Mouse (Mus musculus): ENCODE results near the gene Trim44. TPM values are rescaled to one million over a fixed set of nuclear protein-coding genes. Genes with fewer than 3 reads are reported as not detected.

The Trim44 gene
- total and polyA plus RNA-seq, 3 experiments: 22.1 to 75.0 (median 73.9) TPM

- Histone ChIP-seq H3K27me3 (ENCODE audit: insufficient read depth, low read length) (no peaks in the 10 kb centered on the region), H3K4me1 (ENCODE audit: insufficient read depth, low read depth, low read length) (peaks cover 4% of the 10 kb centered on the region; the same call in 1 of the 2 replicates), H3K36me3 (replicated peaks) (peaks cover 37% of the 10 kb centered on the region), H3K9me3 (replicated peaks) (no peaks in the 10 kb centered on the region), H3K4me3 (ENCODE audit: low read depth, low read length) (no peak overlapping the region)
- no peak for ATAC-seq (ENCODE audit: extremely low read depth, insufficient number of reproducible peaks, low FRiP score, poor library complexity, severe bottlenecking)
- TF ChIP-seq GATA1 (IDR thresholded peaks at IDR 0.05; ENCODE audit: borderline replicate concordance, low read length): no peak
- no peak for TF ChIP-seq GATA2 (IDR thresholded peaks at IDR 0.05; ENCODE audit: borderline replicate concordance, low read depth, low read length)
- no peak for TF ChIP-seq POLR2AphosphoS5 (IDR thresholded peaks at IDR 0.05; ENCODE audit: insufficient replicate concordance, low read depth, low read length)
- TF ChIP-seq CTCF (IDR thresholded peaks at IDR 0.05; ENCODE audit: low read depth, low read length): no peak
- no peak for TF ChIP-seq TAL1 (conservative IDR thresholded peaks at IDR 0.05; ENCODE audit: low read depth, low read length)
- no peak for DNase-seq (ENCODE audit: low spot score)
Observed at GRCm38 (mm10) chr2:102331932-102332331, 75.7 kb downstream of the Trim44 start.

GRCm38 (mm10) chr2:102331092-102331491 lies 76.5 kb downstream of the Trim44 start:
- DNase-seq (ENCODE audit: low spot score): no peak
- Histone ChIP-seq H3K27me3 (ENCODE audit: insufficient read depth, low read length) (no peaks in the 10 kb centered on the region), H3K4me1 (ENCODE audit: insufficient read depth, low read depth, low read length) (peaks cover 4% of the 10 kb centered on the region; the same call in 1 of the 2 replicates), H3K4me3 (ENCODE audit: low read depth, low read length) (no peak overlapping the region), H3K36me3 (replicated peaks) (peaks cover 32% of the 10 kb centered on the region), H3K9me3 (replicated peaks) (no peaks in the 10 kb centered on the region)
- ATAC-seq (ENCODE audit: extremely low read depth, insufficient number of reproducible peaks, low FRiP score, poor library complexity, severe bottlenecking): no peak
- TF ChIP-seq GATA2 (IDR thresholded peaks at IDR 0.05; ENCODE audit: borderline replicate concordance, low read depth, low read length): no peak
- TF ChIP-seq POLR2AphosphoS5 (IDR thresholded peaks at IDR 0.05; ENCODE audit: insufficient replicate concordance, low read depth, low read length): no peak
- no peak for TF ChIP-seq GATA1 (IDR thresholded peaks at IDR 0.05; ENCODE audit: borderline replicate concordance, low read length)
- no peak for TF ChIP-seq CTCF (IDR thresholded peaks at IDR 0.05; ENCODE audit: low read depth, low read length)
- TF ChIP-seq TAL1 (conservative IDR thresholded peaks at IDR 0.05; ENCODE audit: low read depth, low read length): no peak

GRCm38 (mm10) chr2:102325921-102326320 lies 81.7 kb downstream of the Trim44 start:
- H3K4me1 ChIP-seq (ENCODE audit: insufficient read depth, low read depth, low read length): peaks cover 7% of the 10 kb centered on the region; the same call in 1 of the 2 replicates
- no peak for ATAC-seq (ENCODE audit: extremely low read depth, insufficient number of reproducible peaks, low FRiP score, poor library complexity, severe bottlenecking)
- TF ChIP-seq GATA1 (IDR thresholded peaks at IDR 0.05; ENCODE audit: borderline replicate concordance, low read length) (no peak), TAL1 (conservative IDR thresholded peaks at IDR 0.05; ENCODE audit: low read depth, low read length) (no peak), POLR2AphosphoS5 (IDR thresholded peaks at IDR 0.05; ENCODE audit: insufficient replicate concordance, low read depth, low read length) (no peak), CTCF (IDR thresholded peaks at IDR 0.05; ENCODE audit: low read depth, low read length) (no peak)
- H3K4me3 ChIP-seq (ENCODE audit: low read depth, low read length): no peak overlapping the region
- DNase-seq (ENCODE audit: low spot score): no peak
- H3K36me3 ChIP-seq (replicated peaks): peaks cover 12% of the 10 kb centered on the region
- no peaks in the 10 kb centered on the region for H3K27me3 ChIP-seq (ENCODE audit: insufficient read depth, low read length)
- H3K9me3 ChIP-seq (replicated peaks): no peaks in the 10 kb centered on the region

- ATAC-seq (ENCODE audit: extremely low read depth, insufficient number of reproducible peaks, low FRiP score, poor library complexity, severe bottlenecking): no peak
Observed at GRCm38 (mm10) chr2:102324336-102324735, 83.3 kb downstream of the Trim44 start.

GRCm38 (mm10) chr2:102316540-102316939 lies 91.1 kb downstream of the Trim44 start:
- no peak for DNase-seq (ENCODE audit: low spot score)
- TF ChIP-seq TAL1 (conservative IDR thresholded peaks at IDR 0.05; ENCODE audit: low read depth, low read length) (no peak), CTCF (IDR thresholded peaks at IDR 0.05; ENCODE audit: low read depth, low read length) (no peak), GATA2 (IDR thresholded peaks at IDR 0.05; ENCODE audit: borderline replicate concordance, low read depth, low read length) (no peak), POLR2AphosphoS5 (IDR thresholded peaks at IDR 0.05; ENCODE audit: insufficient replicate concordance, low read depth, low read length) (no peak), GATA1 (IDR thresholded peaks at IDR 0.05; ENCODE audit: borderline replicate concordance, low read length) (no peak)
- Histone ChIP-seq H3K4me3 (ENCODE audit: low read depth, low read length) (no peak overlapping the region), H3K9me3 (replicated peaks) (no peaks in the 10 kb centered on the region), H3K36me3 (replicated peaks) (peaks cover 27% of the 10 kb centered on the region), H3K4me1 (ENCODE audit: insufficient read depth, low read depth, low read length) (no peaks in the 10 kb centered on the region), H3K27me3 (ENCODE audit: insufficient read depth, low read length) (no peaks in the 10 kb centered on the region)
- ATAC-seq (ENCODE audit: extremely low read depth, insufficient number of reproducible peaks, low FRiP score, poor library complexity, severe bottlenecking): no peak

More at GRCm38 (mm10) chr2:102324336-102324735, 83.3 kb downstream of the Trim44 start:
- peaks cover 12% of the 10 kb centered on the region for H3K36me3 ChIP-seq (replicated peaks)
- no peaks in the 10 kb centered on the region for H3K27me3 ChIP-seq (ENCODE audit: insufficient read depth, low read length)
- no peak overlapping the region for H3K4me3 ChIP-seq (ENCODE audit: low read depth, low read length)
- H3K9me3 ChIP-seq (replicated peaks): no peaks in the 10 kb centered on the region
- no peak for TF ChIP-seq TAL1 (conservative IDR thresholded peaks at IDR 0.05; ENCODE audit: low read depth, low read length)
- TF ChIP-seq GATA1 (IDR thresholded peaks at IDR 0.05; ENCODE audit: borderline replicate concordance, low read length): no peak
- TF ChIP-seq GATA2 (IDR thresholded peaks at IDR 0.05; ENCODE audit: borderline replicate concordance, low read depth, low read length): no peak
- no peak for TF ChIP-seq CTCF (IDR thresholded peaks at IDR 0.05; ENCODE audit: low read depth, low read length)
- no peak for TF ChIP-seq POLR2AphosphoS5 (IDR thresholded peaks at IDR 0.05; ENCODE audit: insufficient replicate concordance, low read depth, low read length)
- H3K4me1 ChIP-seq (ENCODE audit: insufficient read depth, low read depth, low read length): peaks cover 7% of the 10 kb centered on the region; the same call in 1 of the 2 replicates
- DNase-seq (ENCODE audit: low spot score): no peak

GRCm38 (mm10) chr2:102315153-102315552 lies 92.5 kb downstream of the Trim44 start:
- Histone ChIP-seq H3K4me3 (ENCODE audit: low read depth, low read length) (no peak overlapping the region), H3K27me3 (ENCODE audit: insufficient read depth, low read length) (no peaks in the 10 kb centered on the region), H3K9me3 (replicated peaks) (no peaks in the 10 kb centered on the region), H3K4me1 (ENCODE audit: insufficient read depth, low read depth, low read length) (no peaks in the 10 kb centered on the region), H3K36me3 (replicated peaks) (peaks cover 22% of the 10 kb centered on the region)
- TF ChIP-seq GATA2 (IDR thresholded peaks at IDR 0.05; ENCODE audit: borderline replicate concordance, low read depth, low read length): no peak
- ATAC-seq (ENCODE audit: extremely low read depth, insufficient number of reproducible peaks, low FRiP score, poor library complexity, severe bottlenecking) (no peak), DNase-seq (ENCODE audit: low spot score) (no peak)

- H3K4me3 ChIP-seq (ENCODE audit: low read depth, low read length): no peak overlapping the region
- no peaks in the 10 kb centered on the region for H3K27me3 ChIP-seq (ENCODE audit: insufficient read depth, low read length)
- DNase-seq (ENCODE audit: low spot score) (no peak), ATAC-seq (ENCODE audit: extremely low read depth, insufficient number of reproducible peaks, low FRiP score, poor library complexity, severe bottlenecking) (no peak)
- no peaks in the 10 kb centered on the region for H3K9me3 ChIP-seq (replicated peaks)
- no peaks in the 10 kb centered on the region for H3K4me1 ChIP-seq (ENCODE audit: insufficient read depth, low read depth, low read length)
- peaks cover 22% of the 10 kb centered on the region for H3K36me3 ChIP-seq (replicated peaks)
- TF ChIP-seq TAL1 (conservative IDR thresholded peaks at IDR 0.05; ENCODE audit: low read depth, low read length) (no peak), POLR2AphosphoS5 (IDR thresholded peaks at IDR 0.05; ENCODE audit: insufficient replicate concordance, low read depth, low read length) (no peak), GATA2 (IDR thresholded peaks at IDR 0.05; ENCODE audit: borderline replicate concordance, low read depth, low read length) (no peak), GATA1 (IDR thresholded peaks at IDR 0.05; ENCODE audit: borderline replicate concordance, low read length) (no peak), CTCF (IDR thresholded peaks at IDR 0.05; ENCODE audit: low read depth, low read length) (no peak)
Observed at GRCm38 (mm10) chr2:102314610-102315009, 93.0 kb downstream of the Trim44 start.

Data from G1E (cell line).